Mouse (Mus musculus): ENCODE data around the gene Hmgb1.
A peak's percentile ranks its signal among the peaks of the same experiment; 100 is the strongest.

Gene Hmgb1

DNA sequence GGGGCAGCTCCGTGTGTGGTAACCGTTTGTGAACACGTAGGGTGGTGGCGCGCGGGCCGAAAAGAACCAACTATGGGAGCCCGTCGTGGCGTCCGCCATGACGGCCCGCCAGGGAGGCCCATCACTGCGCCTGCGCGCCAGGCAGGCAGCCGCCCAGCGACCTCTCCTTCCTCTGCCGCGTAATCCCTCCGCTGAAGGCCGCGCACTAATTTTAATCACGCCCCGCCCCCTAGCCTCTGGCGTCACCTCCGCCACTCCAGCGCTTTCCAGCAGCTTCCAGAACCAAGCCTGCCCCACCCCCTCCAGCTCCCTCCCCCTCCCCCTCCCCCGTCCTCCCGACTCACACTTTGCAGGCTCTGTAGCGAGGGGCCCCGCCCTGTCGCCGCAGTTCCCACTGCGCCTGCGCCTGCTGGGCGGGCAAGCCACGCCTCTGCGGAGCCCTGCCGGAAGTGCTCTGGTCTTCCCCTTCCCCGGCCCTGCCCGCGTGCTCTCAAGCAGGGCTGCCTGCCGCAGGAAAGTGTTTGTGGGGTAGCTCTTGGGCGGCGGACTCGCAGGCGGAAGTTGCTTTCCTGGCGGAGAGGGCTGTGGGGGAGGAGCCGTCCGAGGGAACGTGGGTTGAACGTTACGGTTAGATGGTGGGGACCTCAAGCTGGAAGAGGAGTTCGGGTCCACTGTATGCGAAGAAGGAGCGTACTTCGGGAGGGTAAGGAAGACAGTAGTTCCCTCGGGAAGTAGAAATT is at the start of gene Hmgb1, which contains the start of gene Uspl1:
Gene Hmgb1 (minus strand): TSS at position 386 of the 740 bp plus-strand sequence.
Gene Uspl1 (plus strand): TSS at position 247 of the 740 bp plus-strand sequence.
- DNase-seq, result peak; percentile 100

DNA sequence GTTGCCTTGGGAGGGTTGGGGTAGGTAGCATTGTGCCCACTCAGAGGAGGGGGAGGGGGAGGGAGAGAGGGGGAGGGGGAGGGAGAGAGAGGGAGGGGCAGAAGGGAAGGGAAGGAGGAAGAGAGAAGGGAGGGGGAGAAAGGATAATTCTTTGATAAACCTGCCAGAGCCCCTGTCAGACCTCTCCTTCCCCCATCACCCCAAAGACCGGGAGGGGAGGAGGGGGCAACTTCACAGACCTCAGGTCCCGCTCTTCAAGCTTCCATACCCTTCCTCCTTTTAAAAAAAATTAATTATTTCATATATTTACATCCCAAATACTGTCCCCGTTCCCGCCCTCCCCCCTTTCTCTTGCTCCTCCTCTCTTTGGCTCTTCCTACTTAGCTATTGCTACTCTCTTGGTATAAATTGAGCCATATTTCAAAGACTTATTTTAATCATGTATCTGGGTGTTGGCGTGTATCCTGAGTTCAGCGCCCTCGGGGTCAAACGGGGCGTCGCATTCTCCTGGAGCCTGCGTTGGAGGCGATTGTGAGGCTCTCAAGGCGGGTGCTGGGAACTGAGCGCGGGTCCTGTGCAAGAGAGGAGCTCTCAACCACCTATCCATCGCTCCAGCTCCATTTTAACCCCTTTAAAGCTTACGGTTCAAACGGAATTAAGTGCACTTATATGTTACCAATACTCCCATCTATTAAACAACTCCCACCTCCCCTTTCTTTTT is 45.5 kb upstream of the Hmgb1 start:
- peak; percentile 22 for DNase-seq

DNA sequence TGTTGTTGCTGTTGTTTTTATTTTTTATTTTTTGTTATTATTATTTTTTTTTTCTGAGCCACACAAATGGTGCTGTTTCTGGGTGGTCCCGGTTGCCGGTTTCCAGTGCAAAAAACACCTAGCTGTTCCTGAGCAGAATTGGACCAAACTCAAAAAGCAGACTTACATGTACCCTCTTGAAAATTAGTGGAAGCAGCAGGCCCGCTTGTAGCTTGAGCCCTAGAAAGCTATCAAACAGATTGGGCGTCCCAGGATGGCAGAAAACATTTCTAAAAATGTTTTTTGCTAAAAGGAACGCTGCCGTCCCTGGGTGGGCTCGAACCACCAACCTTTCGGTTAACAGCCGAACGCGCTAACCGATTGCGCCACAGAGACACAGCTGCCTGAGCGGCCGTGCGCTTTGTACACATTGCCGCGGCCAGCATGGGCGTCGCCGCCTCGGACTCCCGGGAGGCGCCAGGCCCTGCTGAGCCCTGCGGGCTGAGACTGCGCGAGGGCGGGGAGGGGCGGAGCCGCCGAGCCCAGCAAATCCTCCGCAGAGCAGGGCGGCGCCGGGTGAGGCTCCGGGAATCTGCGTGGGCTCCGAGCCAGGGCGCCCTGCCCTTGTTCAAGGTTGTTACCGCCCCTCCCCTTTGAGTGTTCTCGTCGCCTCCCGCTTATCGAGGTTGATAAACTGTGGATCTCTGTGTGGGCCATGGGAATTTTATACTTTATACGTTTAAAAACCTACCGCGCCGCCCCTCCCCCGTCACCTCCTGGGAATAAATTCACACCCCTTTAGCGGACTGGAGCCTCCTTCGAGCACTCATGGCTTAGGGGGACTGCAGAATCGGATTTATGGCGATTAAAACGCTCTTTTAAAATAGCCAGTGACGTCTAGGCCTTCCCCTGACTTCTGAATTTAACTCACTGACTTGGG is 44.7 kb upstream of the Hmgb1 start:
- peak; percentile 89 for DNase-seq

- no peak for DNase-seq
Observed at GRCm38 (mm10) chr5:149224666-149225065, 40.4 kb upstream of the Hmgb1 start.

- no peak for DNase-seq
Observed at GRCm38 (mm10) chr5:149221355-149221754, 37.1 kb upstream of the Hmgb1 start.

DNA sequence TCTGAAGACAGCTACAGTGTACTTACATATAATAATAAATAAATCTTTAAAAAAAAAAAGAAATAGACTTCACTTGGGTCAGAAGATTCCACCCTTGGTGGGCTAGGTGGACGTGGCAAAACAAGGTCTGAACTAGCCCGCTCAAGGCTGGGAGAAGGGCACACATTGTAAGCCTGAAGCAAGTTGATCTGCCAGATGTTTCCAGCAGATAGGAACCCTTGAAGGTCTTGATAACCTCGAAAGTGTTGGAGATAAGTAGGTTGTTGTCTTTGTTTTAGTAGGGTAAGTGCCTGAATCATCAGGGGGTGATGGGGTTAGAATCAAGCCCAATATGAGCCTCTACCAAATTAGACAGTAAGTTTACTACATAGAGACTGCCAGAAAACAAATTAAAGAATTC is 35.2 kb upstream of the Hmgb1 start:
- DNase-seq, result no peak

DNA sequence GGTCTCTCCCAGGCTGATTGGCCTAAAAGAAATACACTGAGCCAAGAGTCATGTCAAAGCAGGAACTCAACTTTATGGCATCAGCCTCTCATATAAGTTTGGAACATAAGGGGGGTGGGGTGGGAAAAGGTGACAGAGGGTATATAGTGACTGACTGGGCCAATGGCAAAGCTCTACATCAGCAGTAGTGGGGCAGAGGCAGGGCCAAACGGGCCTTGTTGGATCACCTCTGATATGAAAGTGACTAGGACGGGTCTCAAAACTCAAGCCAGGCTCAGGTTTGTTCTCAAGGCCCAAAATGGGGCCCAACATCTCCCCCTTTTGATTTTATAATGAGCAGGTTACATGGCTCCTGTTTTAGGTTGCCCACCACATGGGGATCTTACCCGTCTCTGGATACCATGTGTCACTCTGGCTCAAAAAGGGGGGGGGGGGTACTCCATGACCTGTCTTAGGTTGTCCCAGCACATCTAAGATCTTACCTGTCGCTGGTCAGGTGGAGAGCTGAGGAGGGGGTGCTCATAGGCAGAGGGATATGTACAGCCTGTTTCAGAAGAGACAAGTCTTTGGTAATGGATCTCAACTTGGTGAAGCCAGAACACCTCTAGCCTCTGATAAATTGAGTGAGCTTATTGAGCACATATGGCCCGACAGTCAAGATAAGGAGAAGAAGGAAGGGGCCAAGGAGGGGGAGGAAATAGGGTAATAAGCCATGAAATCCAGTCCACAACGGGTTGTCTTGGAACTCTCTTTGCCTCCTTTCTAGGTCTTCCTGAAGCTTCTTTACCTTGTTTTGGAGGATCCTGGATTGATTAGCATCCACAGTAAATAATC is 33.5 kb upstream of the Hmgb1 start:
- DNase-seq, result no peak

GRCm38 (mm10) chr5:149215540-149215939 is 31.3 kb upstream of the Hmgb1 start:
- no peak for DNase-seq

DNA sequence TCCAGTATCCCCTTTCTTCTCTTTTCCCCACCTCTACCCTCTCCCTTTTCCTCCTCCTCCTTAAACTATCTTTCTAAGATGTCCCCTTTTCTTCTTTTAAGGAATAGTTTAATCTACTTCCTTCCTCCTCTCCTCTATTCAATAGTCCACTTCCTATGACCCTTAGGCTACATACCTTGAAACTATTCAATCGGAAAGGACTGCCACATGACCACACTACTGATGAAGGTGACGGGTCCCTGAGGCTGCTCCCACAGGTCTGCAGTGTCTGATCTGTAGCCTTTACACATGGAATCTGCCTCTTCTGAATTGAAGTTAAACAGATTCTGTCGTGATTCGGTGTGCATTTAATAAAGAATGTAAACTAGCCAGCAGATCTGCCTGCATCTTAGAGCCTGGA is 28.5 kb upstream of the Hmgb1 start:
- no peak for DNase-seq

- no peak for DNase-seq
Observed at GRCm38 (mm10) chr5:149211041-149211440, 26.8 kb upstream of the Hmgb1 start.

DNA sequence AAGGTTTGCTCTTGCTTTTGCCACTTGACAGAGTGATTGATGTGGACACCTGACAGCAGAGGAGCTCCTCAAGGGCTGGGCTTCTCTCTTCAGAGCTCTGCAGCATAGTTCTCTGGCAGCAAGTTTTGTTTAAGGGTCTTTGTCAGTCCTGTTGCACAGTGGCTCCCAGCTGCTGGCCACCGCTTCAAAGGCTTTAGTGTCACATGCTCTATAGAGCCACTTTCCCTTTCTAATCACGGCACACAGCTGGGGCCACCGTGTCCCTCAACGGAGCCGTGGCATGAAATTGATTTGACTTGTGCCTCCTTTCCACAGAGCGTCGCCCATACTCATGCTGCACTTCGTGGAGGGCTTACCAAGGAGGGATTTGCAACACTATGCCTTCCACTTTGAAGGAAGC is 25.0 kb upstream of the Hmgb1 start:
- no peak for DNase-seq

DNA sequence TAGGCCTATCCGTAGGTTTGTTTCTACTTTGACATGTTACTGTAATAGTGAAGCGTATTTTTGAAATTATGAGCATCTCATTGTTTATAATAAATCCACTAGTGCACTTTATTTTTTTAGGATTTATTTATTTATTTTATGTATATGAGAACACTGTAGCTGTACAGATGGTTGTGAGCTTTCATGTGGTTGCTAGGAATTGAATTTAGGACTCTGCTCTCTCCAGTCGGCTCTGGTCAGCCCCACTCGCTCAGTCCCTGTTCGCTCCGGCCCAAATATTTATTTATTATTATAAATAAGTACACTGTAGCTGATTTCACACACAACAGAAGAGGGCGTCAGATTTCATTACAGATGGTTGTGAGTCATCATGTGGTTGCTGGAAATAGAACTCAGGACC is 24.5 kb upstream of the Hmgb1 start:
- no peak for DNase-seq

DNA sequence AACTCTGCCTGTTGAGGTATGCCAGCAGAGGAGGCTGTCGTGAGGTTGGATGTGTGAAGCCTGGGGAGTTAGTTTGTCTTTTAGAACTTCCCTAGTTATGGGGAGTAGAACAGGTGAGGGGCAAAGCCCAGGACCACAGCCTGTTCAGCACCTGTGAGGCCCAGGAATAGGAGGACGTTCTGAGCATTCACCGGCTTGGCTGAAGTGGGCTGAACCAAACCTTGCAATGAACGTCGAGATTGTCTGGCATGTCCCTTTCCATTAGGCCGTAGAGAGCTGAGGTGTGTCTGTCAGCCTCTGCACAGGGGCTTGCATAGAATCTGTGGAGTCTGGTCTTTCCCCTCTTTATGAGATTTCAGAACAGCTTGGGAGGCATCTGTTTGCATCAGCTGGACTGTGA is 23.4 kb upstream of the Hmgb1 start:
- no peak for DNase-seq

- DNase-seq, result no peak
Observed at GRCm38 (mm10) chr5:149206286-149206685, 22.0 kb upstream of the Hmgb1 start.

- no peak for DNase-seq
Observed at GRCm38 (mm10) chr5:149205265-149205664, 21.0 kb upstream of the Hmgb1 start.

DNA sequence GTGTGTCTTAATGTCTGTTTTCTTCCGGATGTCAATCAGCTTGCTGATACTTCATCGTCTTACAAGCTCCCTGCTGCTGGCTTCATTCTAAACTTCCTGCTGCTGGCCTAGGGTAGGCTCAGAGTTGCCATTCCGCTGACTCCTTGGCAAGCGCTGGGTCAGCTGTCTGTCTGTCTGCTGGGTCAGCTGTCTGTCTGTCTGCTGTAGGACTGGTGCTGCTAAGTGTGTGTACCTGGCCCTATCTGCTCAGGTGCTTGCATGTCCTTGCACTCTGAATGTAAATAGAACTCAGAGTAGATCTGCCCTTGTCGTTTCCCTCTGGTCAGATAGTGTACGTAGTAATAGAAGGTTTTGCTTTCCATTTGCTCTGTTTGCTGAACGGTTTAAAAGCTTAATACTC is 20.5 kb upstream of the Hmgb1 start:
- no peak for DNase-seq

DNA sequence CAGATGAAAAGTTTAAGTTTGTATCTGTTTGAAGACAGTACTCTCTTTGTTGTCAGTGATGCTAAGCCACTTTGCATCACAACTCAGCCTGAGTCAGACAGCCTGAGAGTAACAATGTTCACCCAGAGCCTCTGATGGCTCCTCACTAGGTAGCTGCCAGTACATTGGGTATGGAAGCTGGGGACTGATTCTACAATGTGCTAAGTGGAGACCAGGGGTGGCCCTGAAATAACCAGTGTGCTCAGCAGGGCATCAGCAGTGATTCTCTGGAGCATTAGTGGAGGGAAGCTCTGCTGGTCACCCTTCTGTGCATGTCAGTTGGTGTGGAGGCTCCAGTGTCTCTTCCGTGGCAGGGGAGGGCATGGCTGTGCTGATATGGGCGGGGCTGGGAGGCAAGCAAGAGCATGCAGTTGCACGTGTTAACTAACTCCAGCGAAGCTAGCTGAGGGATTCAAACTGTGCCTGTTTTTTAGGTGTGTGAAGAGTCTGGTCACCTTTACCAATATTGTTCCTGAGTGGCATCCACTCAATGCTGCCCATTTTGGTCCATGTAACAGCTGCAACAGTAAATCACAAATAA is 19.6 kb upstream of the Hmgb1 start:
- no peak for DNase-seq

DNA sequence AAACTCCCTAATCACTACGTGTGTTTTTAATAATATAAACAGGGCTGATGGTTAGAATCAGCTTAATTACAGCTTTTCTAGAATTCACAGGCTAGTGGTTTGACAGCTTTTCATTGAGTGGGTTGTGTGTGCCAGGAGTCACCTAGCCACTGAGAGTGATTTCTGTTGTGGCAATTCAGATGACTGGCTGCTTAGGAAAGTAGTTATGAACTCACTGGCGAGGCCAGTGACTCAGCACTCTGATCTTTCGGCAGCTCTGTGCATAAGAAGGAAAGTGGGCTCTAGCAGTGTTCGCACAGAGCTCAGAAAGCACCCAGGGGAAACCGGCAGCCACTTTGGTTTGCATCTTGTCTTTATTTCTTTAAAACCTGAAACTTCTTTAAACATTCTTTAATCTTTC is 18.7 kb upstream of the Hmgb1 start:
- no peak for DNase-seq

DNA sequence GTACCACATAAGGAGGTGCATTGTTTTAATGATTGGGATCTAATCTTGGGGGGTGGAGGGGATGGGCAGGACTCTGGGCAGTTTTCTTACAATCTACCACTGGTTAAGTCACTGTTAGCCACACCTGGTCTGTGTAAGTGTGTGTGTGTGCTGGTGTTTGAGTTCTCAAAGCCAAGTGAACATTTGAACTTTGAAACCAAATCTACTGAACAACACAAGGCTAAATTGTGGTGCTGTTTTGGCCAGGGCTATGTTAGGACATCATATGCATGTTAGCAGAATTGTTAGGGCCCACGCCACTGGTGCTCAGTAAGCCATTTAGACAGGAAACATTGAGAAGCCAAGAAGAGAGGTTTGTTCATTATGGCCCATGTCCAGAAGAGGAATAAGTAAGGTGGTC is 14.5 kb upstream of the Hmgb1 start:
- DNase-seq, result no peak

- DNase-seq, result no peak
Observed at GRCm38 (mm10) chr5:149196611-149197010, 12.3 kb upstream of the Hmgb1 start.

GRCm38 (mm10) chr5:149190160-149190559 is 5.9 kb upstream of the Hmgb1 start:
- no peak for DNase-seq

- DNase-seq, result no peak
Observed at GRCm38 (mm10) chr5:149185806-149186205, 1.5 kb upstream of the Hmgb1 start.
